Comparison of ENCODE assay signal across 12 mouse cellular contexts in the genomic region with DNA sequence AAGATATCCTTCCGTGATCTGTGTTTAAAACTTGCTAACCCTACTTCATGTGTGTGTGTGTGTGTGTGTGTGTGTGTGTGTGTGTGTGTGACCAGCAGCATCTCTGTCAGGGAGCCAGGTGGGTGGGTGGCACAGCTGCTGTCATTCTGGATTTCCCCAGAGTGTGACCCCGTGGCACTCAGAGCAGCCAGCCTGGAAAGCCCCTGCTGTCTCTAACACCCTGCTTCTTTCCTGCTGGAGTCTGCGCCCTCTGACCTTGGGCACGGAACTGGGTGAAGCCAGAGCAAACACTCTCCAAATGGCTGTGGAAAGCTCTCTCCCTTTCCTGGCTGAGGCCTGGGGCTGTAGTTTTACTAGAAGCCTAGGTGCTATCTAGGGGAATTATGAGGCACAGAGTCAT.
DNase-seq lines count a peak whose midpoint lies in the region; ATAC-seq and TF ChIP-seq lines count a peak whose summit lies in the region.
"Had no signal": no experiment of that assay in that cellular context is flagged by ENCODE, and none has a peak within 500 bp of the region (broad histone marks: within the 10 kb centered on the region; RNA-seq: fewer than 3 reads in every experiment).

No protein-coding gene starts in this region.

- H3K4me1 ChIP-seq in kidney, embryonic 15.5 days, result no peaks in the 10 kb centered on the region
- peaks cover 11% of the 10 kb centered on the region; the same call in 1 of the 2 replicates for H3K4me1 ChIP-seq in liver, adult 2 months (ENCODE audit: control insufficient read depth, insufficient read depth, low read length)
- H3K4me1 ChIP-seq: embryonic facial prominence, embryonic 15.5 days; heart, embryonic 15.5 days had no signal

- no peak for TF ChIP-seq POLR2A in liver, adult 2 months (IDR thresholded peaks at IDR 0.05; ENCODE audit: extremely low read depth, insufficient read depth, low read length)

- 49% methylated on average over 4 of the region's 4 CpGs for WGBS in kidney, embryonic 15.5 days
- 11% methylated on average over 4 of the region's 4 CpGs for WGBS in liver, adult 2 months

- no peak overlapping the region for H3K27ac ChIP-seq in kidney, embryonic 15.5 days
- H3K27ac ChIP-seq in liver, adult 2 months (replicated peaks; ENCODE audit: insufficient read depth, low read depth, low read length), result no peak overlapping the region
- H3K27ac ChIP-seq: embryonic facial prominence, embryonic 15.5 days; heart, embryonic 15.5 days had no signal

- H3K9ac ChIP-seq in kidney, embryonic 15.5 days, result no peak overlapping the region
- H3K9ac ChIP-seq in liver, adult 2 months (ENCODE audit: low read depth, low read length), result no peak overlapping the region
- H3K9ac ChIP-seq: embryonic facial prominence, embryonic 15.5 days; heart, embryonic 15.5 days had no signal

- no peaks in the 10 kb centered on the region for H3K27me3 ChIP-seq in kidney, embryonic 15.5 days
- H3K27me3 ChIP-seq in liver, adult 2 months (ENCODE audit: control insufficient read depth, insufficient read depth, low read length), result no peaks in the 10 kb centered on the region
- H3K27me3 ChIP-seq: embryonic facial prominence, embryonic 15.5 days; heart, embryonic 15.5 days had no signal

- H3K36me3 ChIP-seq in kidney, embryonic 15.5 days, result no peaks in the 10 kb centered on the region
- H3K36me3 ChIP-seq in liver, adult 2 months (ENCODE audit: control insufficient read depth, insufficient read depth, low read length), result no peaks in the 10 kb centered on the region; the same call in 1 of the 2 replicates
- H3K36me3 ChIP-seq: embryonic facial prominence, embryonic 15.5 days; heart, embryonic 15.5 days had no signal

- no peak overlapping the region for H3K4me3 ChIP-seq in kidney, embryonic 15.5 days (replicated peaks)
- H3K4me3 ChIP-seq in liver, adult 2 months (ENCODE audit: insufficient read depth, low read depth, low read length), result no peak overlapping the region
- H3K4me3 ChIP-seq: embryonic facial prominence, embryonic 15.5 days; heart, embryonic 15.5 days had no signal

- peaks cover 12% of the 10 kb centered on the region; the same call in 1 of the 2 replicates for H3K79me2 ChIP-seq in liver, adult 2 months (ENCODE audit: control insufficient read depth, insufficient read depth, low read length)

- no peak for TF ChIP-seq CTCF in liver, adult 2 months (IDR thresholded peaks at IDR 0.05; ENCODE audit: low read depth, low read length)

- no peak overlapping the region for H3K4me2 ChIP-seq in kidney, embryonic 15.5 days
- H3K4me2 ChIP-seq: embryonic facial prominence, embryonic 15.5 days; heart, embryonic 15.5 days had no signal

- H3K9me3 ChIP-seq in kidney, embryonic 15.5 days (replicated peaks), result no peaks in the 10 kb centered on the region
- H3K9me3 ChIP-seq: embryonic facial prominence, embryonic 15.5 days; heart, embryonic 15.5 days had no signal

- DNase-seq in kidney, postnatal 14 days, result peak; percentile 6
- DNase-seq in CD4-positive, CD25-positive, alpha-beta regulatory T cell, adult 2 months (ENCODE audit: low read depth, low spot score), result peak; percentile 72
- DNase-seq in adrenal gland, postnatal 25 days, result peak; percentile 22
- peak; percentile 61 for DNase-seq in liver, adult 2 months (ENCODE audit: extremely low read depth, low read depth, low spot score)
- DNase-seq in left cerebral cortex, adult 18-20 months (ENCODE audit: low spot score in 2 of 2), result no peak
- DNase-seq: cerebellum, adult 2 months; right cerebral cortex, postnatal 14 days had no signal

- ATAC-seq in kidney, embryonic 15.5 days (replicated peaks; ENCODE audit: low FRiP score), result no peak; the same call in 1 of the 2 replicates
- no peak for ATAC-seq in megakaryocyte-erythroid progenitor cell, adult 5-6 weeks (replicated peaks; ENCODE audit: low FRiP score, low TSS enrichment, poor library complexity, severe bottlenecking)
- ATAC-seq in cerebellum, adult (ENCODE audit: insufficient number of reproducible peaks, low FRiP score, low TSS enrichment), result no peak

Comparison
In these comparisons a context has a peak if more than half of its experiments do, and no peak if none do; other contexts are left out.
1. DNase-seq: peak in kidney, postnatal 14 days (single experiment), CD4-positive, CD25-positive, alpha-beta regulatory T cell, adult 2 months (single experiment), adrenal gland, postnatal 25 days (single experiment) and liver, adult 2 months (single experiment); none in left cerebral cortex, adult 18-20 months (0 of 2).